Mouse (Mus musculus): Measurements from ENCODE around the gene Usp49.

The Usp49 gene

GRCm38 (mm10) chr17:47693671-47694441 lies 63.4 kb downstream of the Usp49 start:
- no peak for DNase-seq (ENCODE audit: low spot score in 2 of 2)

GRCm38 (mm10) chr17:47694442-47694502 lies 63.8 kb downstream of the Usp49 start, which contains the start of gene Gm21981:
Gene Gm21981, minus strand, starts transcription at chr17:47694455.
- no peak for DNase-seq (ENCODE audit: low spot score in 2 of 2)

DNA sequence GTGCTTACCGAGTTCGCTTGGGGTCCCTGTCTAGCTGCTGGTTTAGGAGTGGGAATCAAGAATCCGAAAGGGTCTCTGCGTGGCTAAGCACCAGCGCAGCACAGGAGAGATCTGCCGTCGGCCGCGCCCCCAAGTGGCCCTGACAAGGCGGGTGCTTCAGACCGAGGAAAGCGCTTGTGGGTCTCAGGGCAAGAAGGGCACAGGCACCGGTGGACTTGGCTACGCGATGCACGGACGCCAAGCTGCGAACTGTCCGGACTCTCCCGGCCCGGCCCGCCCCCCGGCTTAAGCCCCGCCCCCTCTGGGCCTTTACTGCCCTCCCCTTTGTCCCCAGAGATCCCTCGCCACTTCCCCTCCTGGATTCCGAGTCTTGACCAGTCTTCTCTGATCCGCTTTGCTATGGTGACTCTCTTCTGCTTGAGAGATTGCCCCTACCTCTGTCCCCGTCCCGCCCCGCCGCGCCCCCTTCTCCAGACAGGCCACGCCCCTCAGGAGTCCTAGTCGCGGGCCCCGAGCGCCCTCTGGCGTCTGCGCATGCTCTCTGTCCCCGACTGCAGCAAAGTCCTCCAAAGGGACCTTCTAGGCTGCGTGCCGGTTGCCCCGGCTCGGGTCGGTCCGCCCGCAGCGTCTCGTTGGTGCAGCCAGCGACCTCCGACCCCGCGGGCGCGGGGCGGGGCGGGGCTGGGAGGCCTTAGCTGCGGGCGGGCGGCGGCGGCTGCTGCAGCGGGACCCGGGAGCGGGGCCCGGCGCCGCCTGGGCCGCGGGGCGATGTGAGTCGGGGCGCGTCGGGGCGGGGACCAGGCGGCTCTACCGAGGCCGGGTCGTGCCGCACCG lies 64.2 kb downstream of the Usp49 start, which contains the start of gene Prickle4:
Gene Prickle4 (minus strand): TSS at position 234 of the 834 bp plus-strand sequence.
- peak; percentile 97 to 98 for DNase-seq (ENCODE audit: low spot score in 2 of 2)

DNA sequence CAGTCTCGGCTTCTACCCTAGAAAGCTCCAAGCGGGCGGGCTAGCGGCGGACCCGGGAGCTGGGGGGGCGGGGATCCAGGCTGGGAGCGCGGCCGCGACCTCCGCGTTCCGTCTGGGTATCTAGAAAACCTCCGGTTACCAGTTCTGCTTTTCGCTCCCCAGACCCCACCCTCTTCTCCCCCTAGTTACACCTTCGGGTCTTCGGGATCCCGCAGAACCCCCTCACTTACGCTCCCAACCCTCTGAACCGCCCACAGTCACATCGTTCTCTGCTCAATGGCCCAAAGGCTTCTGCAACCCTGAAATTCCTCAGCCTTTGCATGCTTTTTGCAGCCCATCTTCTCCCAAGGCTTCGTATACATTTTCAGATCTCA lies 64.8 kb downstream of the Usp49 start:
- DNase-seq (ENCODE audit: low spot score in 2 of 2), result no peak

- DNase-seq (ENCODE audit: low spot score in 2 of 2), result no peak
These were observed 67.7 kb downstream of the Usp49 start for GRCm38 (mm10) chr17:47698156-47698555.

DNA sequence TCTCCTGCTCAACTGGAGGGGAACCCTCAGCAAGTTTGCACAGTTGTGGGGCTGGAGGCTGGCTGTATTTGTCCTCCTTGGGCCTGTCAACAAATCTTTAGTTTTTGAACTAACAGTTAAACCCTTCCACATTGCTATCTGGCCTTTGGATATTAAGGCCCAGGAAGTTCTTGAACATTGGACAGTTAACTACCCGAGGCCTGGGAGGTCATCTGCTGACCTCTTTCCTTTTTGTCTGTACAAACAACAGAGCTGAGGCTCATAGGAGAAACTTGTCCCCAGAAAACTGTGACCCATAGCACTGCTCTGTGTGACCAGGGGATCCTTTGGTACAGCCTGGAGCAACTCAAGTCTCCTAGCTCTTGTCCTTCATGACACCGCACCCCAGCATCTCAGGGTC lies 68.6 kb downstream of the Usp49 start:
- no peak for DNase-seq (ENCODE audit: low spot score in 2 of 2)

- DNase-seq (ENCODE audit: low spot score in 2 of 2), result no peak
These were observed 71.3 kb downstream of the Usp49 start for GRCm38 (mm10) chr17:47701793-47702192.

DNA sequence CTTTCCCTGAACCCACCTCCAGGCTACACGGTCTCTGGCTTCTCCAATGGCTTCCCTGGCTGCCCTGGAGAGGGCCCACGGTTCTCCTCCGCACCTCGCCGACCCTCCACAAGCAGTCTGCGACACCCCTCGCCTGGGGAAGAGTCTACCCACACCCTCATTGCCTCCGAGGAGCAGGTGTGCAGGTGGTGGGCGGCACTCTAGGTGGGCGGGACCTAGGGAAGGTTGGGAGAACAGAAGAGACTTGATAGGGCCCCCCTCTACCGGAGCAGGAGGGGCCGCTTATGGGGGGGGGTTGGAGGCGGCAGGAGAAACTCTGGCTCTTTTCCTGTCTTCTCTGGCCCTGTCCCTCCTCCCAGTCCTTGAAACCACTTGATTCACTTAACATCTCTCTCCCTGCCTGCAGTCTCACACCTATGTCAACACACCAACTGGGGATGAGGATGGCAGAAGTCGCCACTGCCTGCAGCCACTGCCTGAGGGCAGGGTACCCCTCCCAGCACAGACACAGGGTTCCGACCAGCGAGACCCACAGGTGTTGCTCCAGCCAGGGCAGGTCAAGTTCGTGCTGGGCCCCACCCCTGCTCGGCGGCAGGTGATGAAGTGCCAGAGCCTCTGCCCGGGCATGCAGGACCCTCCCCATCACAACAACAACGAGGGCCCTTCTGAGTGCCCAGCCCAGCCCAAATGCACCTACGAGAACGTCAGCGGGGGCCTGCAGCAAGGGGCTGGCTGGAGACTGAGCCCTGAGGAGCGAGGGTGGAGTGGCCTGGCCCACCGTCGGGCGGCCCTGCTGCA lies 72.3 kb downstream of the Usp49 start:
- DNase-seq (ENCODE audit: low spot score in 2 of 2), result no peak

GRCm38 (mm10) chr17:47703556-47703955 lies 73.1 kb downstream of the Usp49 start:
- DNase-seq (ENCODE audit: low spot score in 2 of 2), result no peak

DNA sequence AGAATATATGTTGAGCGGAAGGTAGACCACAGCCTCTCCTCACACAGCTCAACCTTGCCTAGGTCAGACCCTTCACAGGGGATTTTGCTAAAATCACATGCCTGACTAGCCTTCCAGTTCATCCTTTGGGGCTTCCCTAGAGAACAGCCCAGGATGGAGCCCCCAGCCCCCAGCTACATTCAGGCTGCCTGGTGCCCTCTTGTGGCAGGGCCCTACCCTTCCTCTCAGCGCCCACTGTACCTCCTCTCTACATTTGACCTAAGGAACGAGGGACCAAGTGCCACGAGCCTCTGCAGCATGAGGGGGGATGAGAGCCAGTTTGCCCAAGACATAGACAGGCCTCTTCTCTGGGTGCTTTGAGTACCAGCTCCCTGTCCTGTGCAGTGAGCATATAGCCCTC lies 74.2 kb downstream of the Usp49 start:
- peak in 1 of 2 experiments; percentile 19 for DNase-seq (ENCODE audit: low spot score in 2 of 2)

DNA sequence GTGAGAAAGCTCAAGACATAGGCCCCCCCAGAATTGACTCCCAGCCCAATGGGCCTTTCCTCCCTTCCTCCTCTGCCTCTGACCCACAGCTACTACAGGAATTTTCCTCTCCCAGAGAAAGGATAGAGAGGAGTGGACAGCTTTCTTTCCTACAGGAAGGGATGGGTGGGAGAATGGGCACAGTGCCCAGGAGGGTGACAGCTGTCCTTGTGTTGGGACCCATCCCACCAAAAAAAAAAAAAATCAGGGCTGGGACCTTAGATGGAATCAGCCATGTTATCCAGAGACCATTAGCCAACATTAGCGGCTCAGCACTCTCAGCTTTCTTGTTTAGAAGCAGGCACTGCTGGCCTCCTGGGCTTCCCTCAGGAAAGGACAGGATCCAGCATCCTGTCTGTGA lies 75.7 kb downstream of the Usp49 start:
- DNase-seq (ENCODE audit: low spot score in 2 of 2), result peak in 1 of 2 experiments; percentile 25

- DNase-seq (ENCODE audit: low spot score in 2 of 2), result peak in 1 of 2 experiments; percentile 17
These were observed 77.5 kb downstream of the Usp49 start for GRCm38 (mm10) chr17:47707961-47708360.

- DNase-seq (ENCODE audit: low spot score in 2 of 2), result no peak
These were observed 78.5 kb downstream of the Usp49 start for GRCm38 (mm10) chr17:47708972-47709371.

GRCm38 (mm10) chr17:47710036-47710435 lies 79.5 kb downstream of the Usp49 start:
- DNase-seq (ENCODE audit: low spot score in 2 of 2), result no peak

- no peak for DNase-seq (ENCODE audit: low spot score in 2 of 2)
These were observed 81.4 kb downstream of the Usp49 start for GRCm38 (mm10) chr17:47711883-47712282.

- peak in 1 of 2 experiments; percentile 18 for DNase-seq (ENCODE audit: low spot score in 2 of 2)
These were observed 82.5 kb downstream of the Usp49 start for GRCm38 (mm10) chr17:47712889-47713571.

- DNase-seq (ENCODE audit: low spot score in 2 of 2), result no peak
These were observed 84.5 kb downstream of the Usp49 start for GRCm38 (mm10) chr17:47715037-47715436.

DNA sequence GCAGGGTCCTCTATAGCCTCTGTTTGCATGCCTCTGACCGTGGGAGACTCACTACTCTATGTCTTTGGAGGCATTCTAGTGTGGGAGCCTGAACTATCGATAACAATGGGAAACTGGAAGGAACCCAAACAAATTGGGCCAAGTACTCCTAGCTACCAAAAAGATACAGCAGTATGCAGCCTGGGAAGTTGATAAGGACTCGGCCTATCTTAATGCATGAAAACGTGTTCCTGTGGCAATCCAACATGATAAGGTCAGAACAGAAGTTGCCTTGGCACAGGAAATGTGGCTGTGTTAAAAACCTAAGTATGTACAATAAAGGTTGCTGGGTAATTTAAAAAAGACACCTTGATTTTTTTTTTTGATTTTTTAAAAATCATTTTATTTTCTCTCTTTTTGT lies 90.7 kb downstream of the Usp49 start:
- DNase-seq (ENCODE audit: low spot score in 2 of 2), result no peak

DNA sequence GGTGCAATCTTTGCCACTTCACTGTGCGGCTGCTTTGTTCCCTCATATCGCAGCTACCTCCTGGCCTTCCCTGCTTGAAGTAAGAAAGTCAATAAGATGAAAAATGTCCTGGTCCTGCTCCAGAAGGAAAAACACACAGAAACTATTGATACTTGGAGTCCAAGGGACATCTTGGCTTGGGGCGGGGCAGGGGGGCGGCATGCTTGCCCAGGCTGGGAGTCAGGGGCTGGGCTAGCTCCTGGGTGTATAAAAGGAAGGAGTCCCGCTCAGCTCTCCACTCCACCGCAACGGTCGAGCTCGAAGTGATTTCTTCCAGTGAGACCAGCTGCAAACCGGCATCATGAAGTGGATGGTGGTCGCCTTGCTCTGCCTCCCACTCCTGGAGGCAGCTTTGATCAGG lies 96.1 kb downstream of the Usp49 start, which contains the start of gene Pgc:
Gene Pgc (plus strand): TSS at position 277 of the 400 bp plus-strand sequence.
- no peak for DNase-seq (ENCODE audit: low spot score in 2 of 2)

DNA sequence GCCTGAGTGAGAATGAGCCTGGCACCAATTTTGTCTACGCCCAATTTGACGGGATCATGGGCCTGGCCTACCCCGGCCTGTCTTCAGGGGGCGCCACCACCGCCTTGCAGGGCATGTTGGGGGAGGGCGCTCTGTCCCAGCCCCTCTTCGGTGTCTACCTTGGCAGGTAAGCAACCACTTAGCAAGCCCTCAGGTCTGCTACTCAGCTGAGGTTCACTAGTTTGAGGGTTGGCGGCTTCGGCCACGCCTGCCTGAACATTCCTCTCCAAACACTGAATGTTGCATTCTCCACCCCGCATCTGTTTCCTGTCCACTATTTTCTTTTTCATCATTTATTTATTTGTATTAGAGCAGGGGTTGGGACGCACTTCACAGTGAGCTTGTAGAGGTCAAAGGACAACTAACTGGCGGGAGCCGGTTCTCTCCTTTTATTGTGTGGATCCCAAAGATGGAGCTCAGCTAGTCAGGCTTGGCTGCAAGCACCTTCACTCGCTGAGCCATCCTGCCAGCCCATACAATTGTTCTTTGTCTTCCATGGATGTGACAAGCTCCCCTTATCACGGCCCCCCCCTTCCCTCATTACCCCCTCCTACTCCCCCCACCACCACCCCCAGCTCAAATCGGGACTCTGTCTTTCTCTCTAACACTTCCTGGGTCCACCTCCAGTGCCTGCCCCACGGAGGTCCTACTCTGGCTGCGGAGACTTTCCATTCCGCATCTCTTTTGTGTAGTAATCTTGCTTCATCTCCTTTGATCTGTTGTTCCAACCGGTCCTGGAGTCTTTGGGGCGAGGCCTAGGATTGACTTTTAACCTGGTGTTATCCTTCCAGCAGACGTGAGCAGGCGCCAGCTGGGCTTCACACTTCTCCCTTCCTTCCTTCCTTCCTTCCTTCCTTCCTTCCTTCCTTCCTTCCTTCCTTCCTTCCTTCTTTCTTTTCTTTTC lies 100.4 kb downstream of the Usp49 start:
- DNase-seq (ENCODE audit: low spot score in 2 of 2), result no peak

All from right cerebral cortex, postnatal 10 days (tissue).